Mouse (Mus musculus): ENCODE data around the gene Zdhhc18.

GRCm38 (mm10) chr4:133613867-133614266 is 36.1 kb downstream of the Zdhhc18 start:
- TF ChIP-seq GATA1 (IDR thresholded peaks at IDR 0.05; ENCODE audit: borderline replicate concordance, low read length) (no peak), CTCF (IDR thresholded peaks at IDR 0.05; ENCODE audit: low read depth, low read length) (no peak), POLR2AphosphoS5 (IDR thresholded peaks at IDR 0.05; ENCODE audit: insufficient replicate concordance, low read depth, low read length) (no peak), GATA2 (IDR thresholded peaks at IDR 0.05; ENCODE audit: borderline replicate concordance, low read depth, low read length) (no peak), TAL1 (conservative IDR thresholded peaks at IDR 0.05; ENCODE audit: low read depth, low read length) (no peak)
